Mouse (Mus musculus): ENCODE measurements around the gene Col6a1.
"Not testable (repeated sequence)": the region's sequence is repeated elsewhere in the genome, so short reads cannot be mapped to it uniquely, and the experiment has no call there.

Col6a1 gene

DNA sequence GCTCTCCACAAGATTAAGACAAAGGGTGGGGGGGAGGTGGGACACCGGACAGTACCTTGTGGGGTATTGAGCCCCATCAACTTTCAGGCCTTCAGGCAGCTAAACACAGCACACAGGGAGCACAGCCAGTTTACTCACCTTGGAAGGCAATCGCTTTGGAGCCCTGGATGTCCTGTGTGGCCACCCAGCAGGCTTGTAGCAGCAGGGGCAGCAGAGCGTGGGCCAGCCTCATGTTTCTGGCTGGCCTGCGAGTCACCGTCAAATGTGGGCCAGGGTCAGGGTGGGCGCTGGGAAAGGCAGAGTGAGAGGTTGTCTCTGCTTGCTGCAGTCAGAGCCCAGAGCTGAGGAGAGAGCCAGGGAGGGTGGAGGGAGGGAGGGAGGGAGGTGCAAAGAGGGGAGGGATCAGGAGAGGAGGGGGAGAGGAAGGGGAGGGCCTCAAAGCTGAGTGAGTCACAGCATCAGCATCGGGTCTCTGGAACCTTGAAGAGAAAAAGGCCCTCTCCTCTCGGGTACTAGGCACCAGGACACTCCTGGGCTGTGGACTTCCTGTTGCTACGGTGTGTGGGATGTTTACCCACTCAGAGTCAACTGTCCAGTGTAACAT lies at the start of gene Col6a1:
Gene Col6a1 (minus strand): TSS at position 487 of the 604 bp plus-strand sequence.
- peak; percentile 63 for DNase-seq

- DNase-seq, result no peak
These were observed 45.7 kb upstream of the Col6a1 start for GRCm38 (mm10) chr10:76771624-76772023.

GRCm38 (mm10) chr10:76771086-76771485 lies 45.1 kb upstream of the Col6a1 start:
- DNase-seq, result peak; percentile 12

DNA sequence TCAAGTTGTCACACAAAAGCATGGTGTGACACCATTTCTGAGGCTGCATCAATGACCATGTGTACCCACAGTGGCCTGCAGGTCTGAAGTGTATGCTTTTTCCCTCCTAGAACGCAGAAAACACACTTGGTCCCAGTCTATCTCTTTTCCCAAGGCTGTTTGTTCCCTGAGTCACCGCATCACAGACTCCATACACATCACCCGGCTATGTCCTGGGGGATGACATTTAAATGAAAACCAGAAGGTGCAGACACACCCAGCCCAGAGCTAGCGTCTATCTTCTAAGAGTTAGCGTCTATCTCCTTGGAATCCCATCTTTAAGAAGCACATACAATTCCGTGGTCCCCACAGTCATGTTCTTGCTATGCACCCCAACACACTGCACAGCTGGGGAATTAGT lies 43.6 kb upstream of the Col6a1 start:
- DNase-seq, result no peak

GRCm38 (mm10) chr10:76766196-76766595 lies 40.2 kb upstream of the Col6a1 start:
- no peak for DNase-seq

- no peak for DNase-seq
These were observed 39.0 kb upstream of the Col6a1 start for GRCm38 (mm10) chr10:76764927-76765326.

- DNase-seq, result no peak
These were observed 37.0 kb upstream of the Col6a1 start for GRCm38 (mm10) chr10:76763016-76763415.

GRCm38 (mm10) chr10:76762411-76762810 lies 36.4 kb upstream of the Col6a1 start:
- no peak for DNase-seq

GRCm38 (mm10) chr10:76759878-76760277 lies 33.9 kb upstream of the Col6a1 start:
- no peak for DNase-seq

DNA sequence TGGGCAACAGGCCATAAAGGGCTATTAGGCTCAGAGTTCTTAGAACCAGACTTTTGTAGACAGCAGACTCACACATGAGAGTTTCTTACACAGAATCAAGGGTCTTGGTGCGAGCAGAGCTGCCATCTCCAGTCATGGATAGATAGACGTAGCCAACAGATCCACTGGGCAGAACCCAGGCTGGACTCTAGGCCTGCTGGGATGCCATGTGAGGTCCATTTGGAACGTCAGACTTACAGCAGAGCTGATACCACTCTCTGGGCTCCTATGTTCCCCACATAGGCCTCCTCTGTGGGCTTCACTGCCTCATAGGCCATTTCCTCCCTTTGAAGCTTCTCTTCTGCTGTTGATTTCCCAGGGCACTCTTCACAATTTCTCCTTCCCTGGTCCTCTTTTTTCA lies 27.7 kb upstream of the Col6a1 start:
- no peak for DNase-seq

DNA sequence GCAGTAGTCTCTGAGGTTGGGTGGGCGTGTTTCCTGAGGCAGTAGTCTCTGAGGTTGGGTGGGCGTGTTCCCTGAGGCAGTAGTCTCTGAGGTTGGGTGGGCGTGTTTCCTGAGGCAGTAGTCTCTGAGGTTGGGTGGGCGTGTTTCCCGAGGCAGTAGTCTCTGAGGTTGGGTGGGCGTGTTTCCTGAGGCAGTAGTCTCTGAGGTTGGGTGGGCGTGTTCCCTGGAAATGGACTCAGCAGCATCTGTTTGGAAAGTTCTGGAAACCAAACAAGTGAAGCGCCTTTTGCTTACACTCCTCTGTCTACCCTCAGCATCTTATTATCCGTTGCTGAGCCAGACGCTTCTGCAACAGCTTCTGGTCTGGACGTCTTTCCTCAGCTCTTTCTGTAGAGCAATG lies 18.3 kb upstream of the Col6a1 start:
- DNase-seq, result not testable (repeated sequence)

DNA sequence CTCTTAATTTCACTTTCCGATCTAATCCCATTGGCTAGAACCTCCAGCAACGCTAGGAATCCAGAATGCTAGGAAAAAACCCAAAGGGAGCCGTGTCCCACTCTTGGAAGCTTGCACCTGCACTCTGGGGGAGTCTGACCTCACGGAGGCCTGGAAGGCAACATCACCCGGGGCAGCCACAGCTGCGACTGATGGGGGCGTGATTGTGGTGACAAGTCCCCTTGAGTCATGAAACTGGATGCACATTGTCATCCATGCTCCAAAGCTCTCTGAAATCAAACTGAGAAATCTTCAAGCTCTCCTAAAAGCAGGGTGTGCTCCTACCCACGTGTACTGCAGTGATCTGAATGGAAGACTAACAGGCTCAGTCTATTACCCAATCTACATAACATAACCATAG lies 10.8 kb upstream of the Col6a1 start:
- no peak for DNase-seq

DNA sequence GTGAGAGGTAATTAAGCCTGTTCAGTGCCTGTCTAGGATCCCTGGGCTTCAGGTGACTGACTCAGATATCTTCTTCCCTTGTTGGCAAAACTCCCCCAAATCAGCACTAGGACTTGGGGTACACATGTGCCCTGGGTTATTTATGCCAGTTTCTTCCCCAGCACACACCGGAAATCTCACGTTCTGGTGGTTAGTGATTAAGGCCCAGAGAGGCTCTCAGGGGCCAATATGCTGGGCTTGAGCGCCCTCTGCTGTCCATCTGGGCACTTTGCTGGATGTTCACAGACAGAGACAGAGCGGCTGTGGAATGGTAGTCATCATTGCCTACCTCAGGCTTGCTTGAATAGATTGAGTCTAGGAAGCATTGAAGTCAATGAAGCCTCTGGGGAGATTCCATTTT lies 9.0 kb upstream of the Col6a1 start:
- DNase-seq, result peak; percentile 86

- DNase-seq, result no peak
These were observed 7.7 kb upstream of the Col6a1 start for GRCm38 (mm10) chr10:76733677-76734068.

DNA sequence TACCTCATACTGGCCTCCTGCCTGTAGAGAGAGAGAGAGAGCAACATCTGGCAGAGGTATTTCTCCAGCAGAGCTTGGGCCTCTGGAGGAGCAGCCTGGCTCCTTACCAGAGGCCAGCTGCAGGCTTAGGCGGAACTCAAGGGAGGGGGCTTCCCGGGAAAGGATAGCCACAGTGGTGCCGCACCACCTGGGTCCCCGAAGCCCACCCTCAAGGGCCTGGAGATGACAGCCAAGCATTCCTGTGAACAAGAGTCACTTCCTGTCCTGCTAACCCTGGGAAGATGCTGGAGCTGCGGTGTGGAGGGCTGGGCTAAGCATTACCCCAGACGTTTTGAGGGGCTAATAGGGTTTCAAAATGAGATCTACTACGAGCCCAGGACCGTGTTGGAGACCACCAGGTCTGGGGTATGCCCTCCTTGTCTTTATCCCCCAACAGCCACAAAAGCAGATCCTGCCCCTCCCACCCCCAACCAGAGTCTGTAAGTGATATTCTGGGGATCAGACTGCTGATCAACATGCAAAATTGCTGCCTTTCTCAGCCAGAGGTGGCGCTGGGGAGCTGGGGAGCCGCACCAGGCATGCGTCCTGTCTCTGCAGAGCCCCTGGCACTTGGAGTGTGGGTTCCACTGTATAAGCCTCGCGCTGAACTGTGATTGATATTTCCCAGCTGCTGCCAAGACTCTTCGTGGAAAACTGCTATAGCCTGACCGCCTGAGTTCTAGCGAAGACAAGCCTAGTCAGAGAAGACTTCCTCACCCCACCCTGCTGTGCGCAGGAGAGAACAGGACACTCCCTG lies 7.1 kb upstream of the Col6a1 start:
- DNase-seq, result peak; percentile 82

DNA sequence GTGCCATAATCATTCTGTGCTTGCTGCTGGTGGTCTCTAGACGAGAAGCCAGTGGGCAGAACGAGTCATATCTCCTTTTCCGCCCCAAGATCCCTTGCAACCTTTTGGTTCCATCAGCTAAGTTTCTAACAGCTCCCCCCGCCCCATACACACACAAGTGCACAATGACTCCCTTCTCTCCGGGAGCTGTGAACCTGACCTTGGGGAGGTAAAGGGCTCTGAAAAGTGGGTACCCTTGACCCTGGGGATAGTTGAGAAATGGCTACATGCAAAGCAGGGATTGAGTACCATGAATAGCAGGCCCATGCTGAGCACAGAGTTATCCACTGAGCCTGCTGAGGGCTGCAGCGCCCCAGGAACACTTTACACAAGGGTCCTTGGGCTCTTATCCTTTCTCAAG lies 6.4 kb upstream of the Col6a1 start:
- DNase-seq, result no peak

DNA sequence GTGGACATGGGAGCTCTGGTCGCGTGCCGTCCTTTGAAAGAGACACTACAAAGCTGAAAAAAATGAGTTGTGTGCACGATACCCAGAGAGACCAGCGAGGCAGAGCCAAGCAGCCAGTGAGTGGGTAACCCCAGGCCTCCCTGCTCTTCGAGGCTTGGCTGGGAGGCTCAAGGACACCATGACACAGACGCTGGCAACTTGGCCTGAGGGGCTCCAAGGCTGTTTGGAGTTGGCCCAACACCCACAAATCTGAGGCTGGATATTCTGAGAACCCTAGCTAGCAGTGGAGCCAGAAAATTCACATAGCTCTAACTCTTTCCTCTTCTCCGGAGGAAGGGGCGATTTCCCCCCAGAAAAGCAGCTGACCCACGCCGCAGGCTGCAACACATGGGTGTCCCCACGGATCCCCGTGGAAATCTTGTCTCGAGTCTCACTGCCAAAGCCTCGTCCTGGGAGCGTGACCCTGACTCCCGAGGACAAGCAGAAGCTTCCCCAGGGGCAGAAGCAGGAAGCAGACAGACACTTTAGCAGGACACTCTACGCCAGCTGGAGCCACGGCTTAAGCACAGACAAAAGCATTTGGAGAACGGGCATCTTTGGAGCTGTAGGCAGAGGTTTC lies 5.8 kb upstream of the Col6a1 start:
- DNase-seq, result no peak

DNA sequence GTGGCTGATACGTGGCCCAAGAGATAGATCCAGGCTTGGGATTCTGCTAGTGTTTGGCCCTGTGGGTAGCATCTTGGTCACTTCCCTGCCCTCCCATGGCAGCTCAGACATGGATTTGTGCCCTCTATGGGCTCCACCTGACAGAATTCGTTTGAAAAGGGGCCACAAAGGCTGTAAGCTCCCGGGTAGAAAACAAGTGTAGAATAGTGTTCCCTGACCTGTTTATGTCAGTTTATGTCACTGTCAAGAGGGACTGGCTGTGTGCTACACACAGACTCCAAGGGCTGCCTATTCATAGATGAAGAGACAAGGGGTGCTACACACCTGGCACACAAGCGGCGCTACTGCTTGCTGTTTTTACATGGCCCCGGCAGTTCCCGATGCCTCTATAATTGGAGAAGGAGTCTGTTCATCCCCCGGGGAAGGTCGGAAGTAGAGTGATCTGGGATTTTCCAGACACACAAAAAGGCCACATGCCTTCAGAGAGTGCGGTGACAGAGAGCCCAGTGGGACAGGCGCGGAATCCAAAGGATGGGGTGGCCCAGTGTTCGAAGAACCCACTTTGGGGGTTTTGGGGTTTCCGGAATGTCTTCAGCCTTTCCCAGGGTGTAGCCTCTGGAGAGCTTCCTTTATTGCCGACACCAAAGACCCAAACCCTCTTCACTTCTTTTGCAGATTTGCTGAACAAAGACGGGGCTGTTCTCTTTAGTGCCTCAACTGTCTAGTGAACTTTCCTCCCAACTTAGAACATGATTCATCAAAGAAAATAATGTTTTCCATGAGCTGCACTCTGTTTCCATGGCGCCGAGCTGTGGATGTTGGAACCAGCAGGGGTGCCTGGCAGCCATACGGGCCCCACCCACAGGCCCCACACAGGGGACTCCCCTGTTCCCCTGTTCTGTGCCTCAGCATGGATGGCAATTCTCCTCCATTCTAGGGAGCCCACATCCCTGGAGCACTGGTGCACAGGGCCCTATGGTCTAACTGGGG lies 4.0 kb upstream of the Col6a1 start:
- DNase-seq, result no peak

DNA sequence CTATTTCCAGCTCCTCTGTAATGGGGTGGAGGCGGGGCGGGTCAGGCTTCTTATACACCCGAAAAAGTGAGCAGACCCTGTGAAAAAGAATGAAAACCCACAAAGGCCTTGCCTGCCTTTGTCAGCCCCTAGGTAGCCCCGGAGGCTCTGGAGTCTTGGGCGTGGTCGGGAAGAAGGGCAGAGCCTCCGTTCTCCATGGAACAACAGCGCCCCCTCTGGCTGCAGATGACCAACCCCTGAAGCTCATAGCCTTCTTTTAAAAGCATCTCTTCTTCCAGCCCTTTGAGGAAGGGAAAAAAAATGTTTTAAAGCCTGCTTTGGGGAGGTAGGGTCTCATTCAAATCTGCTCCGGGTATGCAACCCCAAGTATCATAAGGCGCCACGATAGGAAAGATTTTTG lies 2.4 kb upstream of the Col6a1 start:
- DNase-seq, result peak; percentile 90

DNA sequence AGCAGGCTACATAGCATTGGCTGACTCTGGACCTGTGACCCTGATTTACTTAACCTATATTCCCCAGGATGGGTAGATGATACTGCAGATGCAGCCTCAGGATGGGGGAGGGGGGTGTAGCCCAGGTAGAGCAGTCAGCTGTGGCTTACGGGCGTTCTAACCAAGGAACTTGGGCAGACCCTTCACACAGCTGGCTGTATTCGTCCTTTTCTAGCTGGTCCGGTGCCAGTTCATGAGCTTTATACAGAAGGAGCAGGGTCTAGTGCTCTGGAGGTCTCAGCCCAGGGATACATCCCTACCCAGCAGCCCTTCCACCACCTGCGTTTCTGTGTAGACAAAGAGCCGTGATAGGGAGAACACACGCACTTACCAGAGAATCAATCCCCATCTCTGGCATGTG lies 1.3 kb upstream of the Col6a1 start:
- DNase-seq, result no peak

DNA sequence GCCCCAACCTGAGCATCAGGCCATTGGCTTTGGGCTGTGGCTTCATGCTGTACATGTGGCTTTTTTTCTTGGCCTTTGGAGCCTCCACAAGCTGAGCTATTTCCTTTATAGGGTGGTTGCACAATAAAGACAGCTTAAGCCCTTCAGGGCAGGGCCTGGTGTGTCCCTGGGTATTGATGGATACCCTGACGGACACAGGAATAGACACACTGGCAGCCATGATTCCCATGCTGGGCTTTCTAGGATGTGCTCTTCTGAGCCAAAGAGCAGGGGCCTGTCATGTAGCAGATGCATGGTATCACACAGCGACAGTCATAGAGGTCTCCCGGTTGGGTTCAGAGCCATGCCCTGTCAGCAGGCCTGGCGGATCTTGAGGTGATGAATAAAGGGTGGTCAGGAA lies 898 bp upstream of the Col6a1 start:
- no peak for DNase-seq

- no peak for DNase-seq
These were observed 871 bp downstream of the Col6a1 start for GRCm38 (mm10) chr10:76725097-76725496.

DNA sequence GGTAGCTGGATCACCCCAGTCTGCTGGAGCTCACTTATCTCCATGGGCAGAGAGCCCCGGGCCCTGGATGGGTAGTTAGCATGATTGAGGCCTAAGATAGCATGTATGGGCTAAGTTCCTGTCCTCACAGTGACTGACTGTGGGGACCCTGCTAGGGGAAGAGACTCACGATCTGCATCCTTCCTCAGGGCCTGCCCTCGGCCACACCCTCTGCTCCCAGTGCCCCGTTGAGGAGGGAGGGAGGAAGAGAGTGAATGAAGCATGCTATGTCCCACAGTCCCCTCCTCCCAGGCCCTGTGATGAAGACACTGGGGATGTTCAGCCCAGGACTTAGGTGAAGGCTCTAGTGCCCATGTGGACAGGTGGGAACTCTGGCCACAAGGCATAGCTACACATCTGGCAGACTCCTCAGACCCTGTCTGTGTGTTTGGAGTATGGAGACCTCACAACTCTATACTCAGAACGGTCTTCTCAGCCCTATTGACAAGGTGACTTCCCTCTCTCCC lies 1.7 kb downstream of the Col6a1 start:
- no peak for DNase-seq

All from embryo, embryonic 11 days (tissue).